Mouse (Mus musculus): ENCODE data around the gene Rpl18a. TPM values are rescaled to one million over a fixed set of nuclear protein-coding genes. Genes with fewer than 3 reads are reported as not detected.

Gene Rpl18a
- 100 to 1,000 TPM; 838 to 880 TPM for total RNA-seq (2021)

GRCm38 (mm10) chr8:70897021-70897680, at the start of gene Rpl18a:
Gene Rpl18a, minus strand, starts transcription at chr8:70897412.
- DNase-seq (ENCODE audit: low spot score): peak; percentile 95
- intact Hi-C loops (cut with DNase I): loop anchor here (10.0 kb wide), 1 partner anchor 578 kb away; no protein-coding TSS in a partner anchor

GRCm38 (mm10) chr8:70943187-70943586, 46.0 kb upstream of the Rpl18a start:
- no peak for DNase-seq (ENCODE audit: low spot score)
- intact Hi-C loops (cut with DNase I): no loop called here

GRCm38 (mm10) chr8:70941478-70941877, 44.3 kb upstream of the Rpl18a start:
- no peak for DNase-seq (ENCODE audit: low spot score)

GRCm38 (mm10) chr8:70937200-70937599, 40.0 kb upstream of the Rpl18a start:
- intact Hi-C loops (cut with DNase I): no loop called here
- no peak for DNase-seq (ENCODE audit: low spot score)

More at GRCm38 (mm10) chr8:70941478-70941877, 44.3 kb upstream of the Rpl18a start:
- intact Hi-C loops (cut with DNase I): no loop called here

GRCm38 (mm10) chr8:70934786-70935185, 37.6 kb upstream of the Rpl18a start:
- no peak for DNase-seq (ENCODE audit: low spot score)
- intact Hi-C loops (cut with DNase I): no loop called here

GRCm38 (mm10) chr8:70933036-70933435, 35.8 kb upstream of the Rpl18a start:
- DNase-seq (ENCODE audit: low spot score): no peak
- intact Hi-C loops (cut with DNase I): no loop called here

- intact Hi-C loops (cut with DNase I): no loop called here
- no peak for DNase-seq (ENCODE audit: low spot score)
Measured at GRCm38 (mm10) chr8:70931731-70932130, 34.5 kb upstream of the Rpl18a start.

- intact Hi-C loops (cut with DNase I): loop anchor here (10.0 kb wide), 1 partner anchor 416 kb away; no protein-coding TSS in a partner anchor
- no peak for DNase-seq (ENCODE audit: low spot score)
Measured at GRCm38 (mm10) chr8:70928778-70929322, 31.6 kb upstream of the Rpl18a start.

GRCm38 (mm10) chr8:70928096-70928495, 30.9 kb upstream of the Rpl18a start:
- no peak for DNase-seq (ENCODE audit: low spot score)
- intact Hi-C loops (cut with DNase I): loop anchor here (10.0 kb wide), 1 partner anchor 417 kb away; no protein-coding TSS in a partner anchor

GRCm38 (mm10) chr8:70926396-70926795, 29.2 kb upstream of the Rpl18a start:
- no peak for DNase-seq (ENCODE audit: low spot score)
- intact Hi-C loops (cut with DNase I): loop anchor here (10.0 kb wide), 1 partner anchor 418 kb away; no protein-coding TSS in a partner anchor

- intact Hi-C loops (cut with DNase I): loop anchor here (10.0 kb wide), 1 partner anchor 419 kb away; no protein-coding TSS in a partner anchor
- DNase-seq (ENCODE audit: low spot score): no peak
Measured at GRCm38 (mm10) chr8:70925754-70926153, 28.5 kb upstream of the Rpl18a start.

GRCm38 (mm10) chr8:70924151-70924550, 26.9 kb upstream of the Rpl18a start:
- DNase-seq (ENCODE audit: low spot score): no peak
- intact Hi-C loops (cut with DNase I): loop anchor here (10.0 kb wide), 1 partner anchor 421 kb away; no protein-coding TSS in a partner anchor

- no peak for DNase-seq (ENCODE audit: low spot score)
- intact Hi-C loops (cut with DNase I): loop anchor here (10.0 kb wide), 1 partner anchor 425 kb away; no protein-coding TSS in a partner anchor
Measured at GRCm38 (mm10) chr8:70920049-70920922, 23.1 kb upstream of the Rpl18a start.

- intact Hi-C loops (cut with DNase I): no loop called here
Measured at GRCm38 (mm10) chr8:70914704-70915103, 17.5 kb upstream of the Rpl18a start.

GRCm38 (mm10) chr8:70913523-70913922, 16.3 kb upstream of the Rpl18a start:
- DNase-seq (ENCODE audit: low spot score): no peak

More at GRCm38 (mm10) chr8:70914704-70915103, 17.5 kb upstream of the Rpl18a start:
- no peak for DNase-seq (ENCODE audit: low spot score)

GRCm38 (mm10) chr8:70912955-70913354, 15.7 kb upstream of the Rpl18a start:
- DNase-seq (ENCODE audit: low spot score): no peak
- intact Hi-C loops (cut with DNase I): no loop called here

More at GRCm38 (mm10) chr8:70913523-70913922, 16.3 kb upstream of the Rpl18a start:
- intact Hi-C loops (cut with DNase I): no loop called here

- DNase-seq (ENCODE audit: low spot score): no peak
- intact Hi-C loops (cut with DNase I): no loop called here
Measured at GRCm38 (mm10) chr8:70911596-70911995, 14.4 kb upstream of the Rpl18a start.

GRCm38 (mm10) chr8:70907518-70907917, 10.3 kb upstream of the Rpl18a start:
- intact Hi-C loops (cut with DNase I): no loop called here
- no peak for DNase-seq (ENCODE audit: low spot score)

GRCm38 (mm10) chr8:70905831-70906736, 8.9 kb upstream of the Rpl18a start, which contains the start of gene Map1s:
Gene Map1s, plus strand, starts transcription at chr8:70905932.
- intact Hi-C loops (cut with DNase I): no loop called here

More at GRCm38 (mm10) chr8:70905831-70906736, 8.9 kb upstream of the Rpl18a start, which contains the start of gene Map1s:
- DNase-seq (ENCODE audit: low spot score): peak; percentile 43

Data from heart, postnatal 25 days (tissue).